Mouse (Mus musculus) MN1 (cell line): ENCODE data around the gene Mettl26.

Experiments used
- DNase-seq: peaks from one replicate; pipeline ENCODE4 v3.0.0-alpha.2; 2016; ENCODE audit warnings: low spot score

Gene Mettl26

DNA sequence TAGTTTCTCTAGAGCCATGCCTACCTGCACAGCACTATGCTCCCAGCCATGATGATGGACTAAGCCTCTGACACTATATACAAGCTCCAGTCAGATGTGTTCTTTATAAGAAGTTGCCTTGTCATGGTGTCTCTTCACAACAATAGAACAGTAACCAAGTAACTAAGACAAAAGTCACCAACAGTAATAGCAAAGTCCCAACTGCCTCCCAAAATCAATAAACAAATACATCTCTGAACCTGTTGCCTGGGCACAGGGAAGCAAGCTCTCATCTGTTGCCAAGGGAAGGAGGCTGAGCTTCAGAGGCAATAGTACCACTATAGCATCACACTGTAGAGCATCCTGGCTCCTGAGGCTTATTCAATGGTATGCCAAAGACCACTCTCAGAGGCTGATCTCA lies 11.9 kb downstream of the Mettl26 start:
- DNase-seq = no peak

DNA sequence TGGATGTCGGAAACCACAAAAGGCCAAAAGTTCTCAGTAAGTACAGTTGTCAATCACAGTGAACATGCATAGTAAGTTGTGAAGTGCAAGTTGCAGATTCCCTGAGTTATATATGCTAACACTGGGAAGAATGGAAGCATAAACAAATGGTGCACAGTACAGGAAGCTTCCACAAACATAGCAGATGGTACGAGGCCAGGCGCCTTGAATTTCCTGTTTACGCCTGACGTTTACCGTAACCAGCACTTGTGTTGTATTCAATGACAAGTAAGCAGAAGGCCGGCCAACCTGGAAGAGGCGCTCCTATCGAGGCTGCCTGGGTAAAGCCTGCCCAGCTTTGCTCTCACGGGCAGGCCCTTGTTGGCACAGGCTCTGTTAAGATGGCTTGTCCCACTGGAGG lies 12.6 kb downstream of the Mettl26 start:
- no peak for DNase-seq

DNA sequence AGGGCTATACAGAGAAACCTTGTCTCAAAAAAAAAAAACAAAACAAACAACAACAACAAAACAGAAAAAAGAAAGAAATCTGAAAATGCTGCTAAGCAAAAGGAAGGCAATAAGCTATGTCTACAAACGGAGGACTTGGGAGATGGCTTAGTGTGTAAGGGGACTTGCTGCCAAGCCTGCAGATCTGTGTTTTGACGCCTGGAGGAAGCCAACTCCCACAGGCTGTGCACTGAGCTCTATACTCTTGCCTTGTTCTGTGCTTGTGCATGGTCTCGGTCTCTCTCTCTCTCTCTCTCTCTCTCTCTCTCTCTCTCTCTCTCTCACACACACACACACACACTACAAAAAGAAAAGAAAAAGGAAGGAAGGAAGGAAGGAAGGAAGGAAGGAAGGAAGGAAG lies 14.0 kb downstream of the Mettl26 start:
- no peak for DNase-seq

DNA sequence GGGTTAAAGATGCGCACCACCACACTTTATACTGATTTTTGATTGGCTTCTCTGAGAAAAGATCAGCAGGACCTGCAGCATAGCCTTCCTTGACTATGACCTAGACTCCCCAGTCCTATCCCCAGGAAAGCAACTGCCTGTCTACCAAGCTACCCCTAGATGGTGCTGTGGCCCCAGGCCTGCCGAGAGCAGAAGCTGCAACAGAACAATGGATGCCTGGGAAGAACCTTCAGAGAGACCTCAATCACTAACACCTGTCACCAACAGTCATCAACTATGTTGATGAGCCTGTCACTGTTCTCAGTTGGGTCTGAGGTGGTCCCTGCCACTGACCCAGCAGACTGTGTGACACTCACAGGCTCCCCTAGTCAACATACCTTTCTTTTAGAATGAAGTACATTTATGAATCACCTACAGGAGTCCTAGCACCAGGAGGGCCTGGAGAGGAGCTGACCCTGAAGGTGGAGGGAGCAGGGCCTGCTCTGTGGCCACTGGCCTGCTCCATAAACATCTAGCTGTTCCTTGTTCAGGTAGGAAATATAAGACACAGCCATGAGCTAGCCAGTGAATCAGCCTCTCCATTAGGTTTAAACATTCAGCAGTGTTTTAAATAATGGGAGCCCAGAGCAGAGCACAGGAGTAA lies 19.2 kb downstream of the Mettl26 start:
- peak; percentile 77 for DNase-seq

DNA sequence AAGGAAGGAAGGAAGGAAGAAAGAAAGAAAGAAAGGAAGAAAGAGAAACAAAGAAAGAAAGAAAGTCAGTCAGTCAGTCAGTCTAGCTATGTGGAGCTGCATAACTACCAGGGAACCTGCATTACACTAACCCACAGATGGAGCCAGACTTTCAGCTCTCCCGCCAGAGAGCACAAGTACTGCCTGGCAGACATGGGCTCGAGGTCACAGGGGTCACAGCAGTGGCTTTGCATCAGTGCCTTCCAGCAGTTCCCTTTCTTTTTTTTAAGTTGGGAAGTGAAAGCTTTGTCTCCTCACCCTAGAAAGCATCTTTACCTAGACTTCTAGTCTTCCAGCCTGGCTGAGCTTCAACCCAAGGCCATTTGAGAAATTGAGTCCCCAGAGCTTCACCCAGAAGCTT lies 20.5 kb downstream of the Mettl26 start:
- no peak for DNase-seq

DNA sequence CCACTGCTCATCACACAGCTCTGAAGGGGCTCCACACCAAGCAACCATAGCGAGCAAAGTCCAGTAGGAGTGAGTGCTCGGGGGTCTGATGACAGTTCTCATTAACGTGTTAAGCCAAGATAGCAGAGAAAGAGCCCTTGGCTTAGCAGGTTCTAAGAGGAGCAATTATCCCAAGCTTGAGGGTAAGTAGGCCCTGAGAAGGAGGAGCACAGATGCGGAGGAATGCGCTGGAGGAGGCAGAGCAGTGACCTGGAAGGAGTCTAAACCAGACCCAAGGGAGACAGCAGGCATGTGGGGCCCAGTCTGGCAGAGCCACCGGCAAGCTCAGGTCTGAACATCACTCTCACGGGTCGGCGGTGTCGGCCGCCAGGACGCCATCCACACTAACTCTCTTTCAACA lies 21.0 kb downstream of the Mettl26 start:
- DNase-seq = no peak

DNA sequence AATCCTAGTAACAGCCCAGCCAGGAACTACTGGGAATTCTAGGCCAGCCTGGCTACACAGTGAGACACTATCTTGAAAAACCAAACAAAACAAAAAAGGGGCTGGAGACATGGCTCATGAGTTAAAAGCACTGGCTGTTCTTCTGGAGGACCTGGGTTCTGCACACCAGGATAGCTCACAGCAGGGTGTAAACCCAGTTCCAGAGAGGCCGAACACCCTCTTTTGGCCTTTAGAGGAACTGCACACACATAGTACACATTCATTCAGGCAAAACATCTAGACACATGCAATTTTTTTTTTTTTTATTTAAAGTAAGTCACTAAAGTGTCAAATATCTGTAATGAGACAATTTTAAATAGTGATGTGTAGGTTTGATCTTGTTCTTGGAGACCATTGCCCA lies 25.3 kb downstream of the Mettl26 start:
- DNase-seq = no peak

DNA sequence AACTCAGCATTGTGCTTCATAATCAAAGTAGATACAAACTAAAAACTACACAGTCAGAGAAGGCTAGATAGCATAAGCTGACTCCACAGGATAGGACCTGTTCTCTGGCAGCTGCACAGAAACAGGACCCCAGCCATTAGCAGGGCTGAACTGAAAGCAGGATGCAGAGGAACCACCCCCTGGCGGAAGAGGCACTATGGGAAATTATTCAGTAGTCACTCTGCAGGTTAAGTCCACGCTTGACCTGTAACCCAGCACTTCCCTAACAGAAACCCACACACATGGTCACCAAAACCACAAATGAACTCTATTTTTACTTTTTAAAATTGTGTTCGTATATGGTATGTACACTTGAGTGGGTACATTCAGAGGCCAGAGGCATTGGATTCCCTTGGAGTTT lies 28.2 kb downstream of the Mettl26 start:
- no peak for DNase-seq

DNA sequence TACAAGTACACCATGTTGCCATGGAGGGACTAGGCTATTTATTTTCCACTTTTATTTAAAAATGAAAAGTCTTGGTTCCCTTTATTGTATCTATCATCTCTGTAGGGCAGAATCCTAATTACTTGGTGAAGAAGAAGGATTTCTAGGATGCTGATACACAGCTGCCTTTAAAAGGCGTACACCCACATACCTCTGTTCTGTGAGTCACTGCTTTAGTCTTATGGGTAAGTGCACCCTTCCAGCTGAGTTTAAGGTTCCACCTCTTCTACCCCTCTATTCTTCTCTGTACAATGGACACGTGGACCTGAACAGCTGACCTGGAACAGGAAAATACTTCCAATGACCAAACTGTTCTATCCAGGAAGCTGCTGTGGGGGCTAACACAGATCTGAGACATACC lies 32.8 kb downstream of the Mettl26 start:
- DNase-seq = no peak

DNA sequence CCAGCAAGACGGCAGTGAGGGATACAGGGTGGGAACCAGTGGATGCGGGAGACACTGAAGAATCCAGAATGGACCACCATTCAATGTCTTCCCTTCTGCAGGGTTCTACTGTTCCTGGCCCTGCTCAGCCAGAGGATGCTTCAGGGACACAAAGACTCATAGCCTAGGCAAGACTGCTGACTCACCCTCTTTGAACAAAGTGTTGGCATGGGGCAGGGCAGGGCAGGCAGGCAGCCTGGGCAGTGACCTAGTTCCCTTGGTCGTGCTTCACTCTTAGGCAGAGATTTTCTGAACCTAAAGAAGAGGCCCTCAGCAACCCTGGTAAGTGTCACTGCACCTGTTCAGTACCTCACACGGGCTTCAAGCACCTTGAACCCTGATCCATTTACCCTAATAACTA lies 36.9 kb downstream of the Mettl26 start:
- DNase-seq = peak; percentile 49

DNA sequence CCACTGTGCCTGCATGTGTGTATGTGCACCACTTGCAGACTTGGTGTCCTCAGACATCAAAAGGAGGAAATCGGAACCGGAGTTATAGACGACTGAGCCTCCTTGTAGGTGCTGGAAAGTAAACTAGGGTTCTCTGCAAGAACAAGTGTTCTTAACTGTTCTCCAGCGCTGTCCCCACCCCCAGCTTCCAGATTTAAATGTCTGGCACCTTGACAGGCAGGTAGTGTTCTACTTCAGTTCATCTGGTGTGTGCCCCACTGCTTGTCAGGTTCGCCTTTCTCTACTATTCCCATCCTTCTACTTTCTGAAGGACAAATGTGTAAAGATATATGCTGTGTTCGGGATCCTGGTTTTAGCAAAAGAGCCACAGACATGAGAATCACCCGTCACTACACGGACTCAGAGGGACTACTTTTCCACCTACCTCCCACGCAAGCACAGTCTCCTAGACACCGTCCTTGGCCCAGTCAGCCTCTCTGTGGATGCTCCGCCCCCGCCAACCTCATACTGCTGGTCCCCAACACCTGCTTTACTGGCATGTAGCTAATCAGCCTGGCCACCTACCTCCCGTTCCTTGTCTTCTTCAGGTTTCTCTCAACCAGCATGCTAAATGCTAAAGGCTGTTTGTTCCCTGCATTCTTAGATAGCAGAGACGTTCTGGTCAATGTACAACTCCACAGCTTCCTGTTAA lies 38.5 kb downstream of the Mettl26 start:
- DNase-seq = no peak

DNA sequence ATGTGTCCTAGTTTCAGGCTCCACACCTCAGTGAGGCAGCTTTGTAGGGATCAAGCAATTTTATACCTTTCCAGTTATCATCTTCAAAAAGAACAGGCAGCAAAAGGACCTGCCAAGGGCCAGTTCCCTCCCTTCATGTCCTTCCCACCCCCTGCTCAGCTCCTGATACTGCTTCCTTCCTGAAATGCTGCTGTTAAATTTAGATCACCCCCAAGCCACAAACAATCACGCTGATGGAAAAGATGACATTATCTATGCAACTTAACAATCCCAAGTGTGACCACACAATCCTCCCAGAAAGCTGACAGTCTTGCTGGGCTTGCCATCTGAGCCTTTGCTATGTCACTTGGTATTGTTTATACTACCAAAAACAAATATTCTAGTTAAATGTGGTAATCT lies 39.0 kb downstream of the Mettl26 start:
- no peak for DNase-seq

DNA sequence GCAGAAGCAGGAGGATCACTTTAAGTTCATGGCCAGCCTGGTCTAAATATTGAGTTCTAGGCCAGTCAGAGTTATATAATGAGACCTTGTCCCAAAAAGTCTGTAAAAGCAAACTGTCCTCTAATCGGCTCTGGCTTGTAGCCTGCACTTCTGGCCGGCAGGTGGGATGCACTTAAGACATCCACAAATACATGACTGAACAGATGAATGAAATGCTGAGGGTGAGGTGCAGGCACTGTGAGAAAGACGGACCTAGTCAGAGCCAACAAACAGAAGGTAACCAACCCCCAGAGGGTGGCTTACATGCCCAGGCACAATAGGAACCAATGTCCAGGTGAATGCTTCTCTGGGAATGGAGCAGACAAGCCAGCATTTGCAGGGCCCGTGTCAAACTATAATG lies 39.4 kb downstream of the Mettl26 start:
- no peak for DNase-seq

DNA sequence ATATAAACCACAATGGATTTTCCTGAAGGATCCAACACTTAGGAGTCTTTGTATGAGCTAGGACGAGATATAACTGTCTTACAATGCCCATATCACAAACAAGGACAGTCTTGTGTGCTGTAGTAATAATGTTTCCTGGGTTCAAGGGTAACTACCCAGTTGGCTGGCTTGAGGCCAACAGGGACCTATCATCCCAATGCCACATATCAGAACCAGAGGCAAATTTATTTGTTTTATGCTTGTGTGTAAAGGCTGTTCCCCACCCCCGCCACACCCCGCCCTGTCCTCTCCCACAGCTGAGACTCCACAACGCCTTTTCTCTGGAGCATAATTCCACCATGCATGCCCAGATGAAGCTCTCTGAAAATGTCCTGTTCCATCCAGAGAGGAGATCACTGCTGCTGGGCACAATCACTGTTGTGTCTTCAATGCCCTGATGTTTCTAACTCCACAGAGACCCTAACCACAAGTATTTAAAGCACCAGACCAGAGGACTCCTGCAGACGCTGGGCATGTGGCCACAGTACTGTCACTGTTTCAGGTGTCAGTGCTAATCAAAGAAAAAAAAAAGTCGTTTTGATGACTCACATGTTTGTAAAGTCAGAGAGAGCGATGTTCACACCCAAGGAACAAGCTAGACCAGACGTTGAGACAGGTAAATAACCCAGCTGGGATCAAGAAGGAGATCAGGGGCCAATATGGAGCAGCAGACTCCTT lies 42.2 kb downstream of the Mettl26 start:
- no peak for DNase-seq

DNA sequence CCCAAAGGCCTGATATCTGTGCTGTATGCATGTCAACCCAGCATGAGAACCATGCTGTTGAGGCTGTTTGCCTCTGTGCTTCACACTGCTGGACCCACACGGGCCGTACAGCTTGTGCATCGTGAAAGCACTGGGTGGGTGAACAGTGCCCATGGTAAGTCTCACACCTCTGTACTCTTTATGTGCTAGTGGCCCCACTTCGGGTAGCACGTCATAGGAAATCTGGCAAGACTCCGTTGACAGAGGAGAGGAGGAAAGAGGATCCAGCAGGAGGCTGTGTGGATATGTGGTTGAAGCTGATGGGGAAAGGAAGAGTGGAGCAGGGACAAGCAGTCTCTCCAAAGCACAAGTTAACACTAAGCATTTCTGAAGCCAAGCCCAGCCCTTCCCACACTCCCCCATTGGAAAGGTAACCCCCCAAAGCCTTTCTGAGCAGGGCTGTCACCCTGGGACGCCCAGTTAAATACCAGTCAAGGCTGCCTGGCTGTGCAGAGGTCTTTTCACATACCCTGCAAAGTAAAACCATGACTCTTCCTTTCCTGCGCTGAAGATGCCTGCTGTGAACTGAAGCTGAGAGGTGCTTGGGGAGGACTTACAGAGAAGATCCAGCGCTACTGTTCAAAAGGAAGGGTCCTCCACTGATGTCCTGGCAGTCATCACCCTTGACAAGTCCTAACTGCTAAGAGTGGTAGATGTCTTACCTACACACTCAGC lies 43.3 kb downstream of the Mettl26 start:
- no peak for DNase-seq

DNA sequence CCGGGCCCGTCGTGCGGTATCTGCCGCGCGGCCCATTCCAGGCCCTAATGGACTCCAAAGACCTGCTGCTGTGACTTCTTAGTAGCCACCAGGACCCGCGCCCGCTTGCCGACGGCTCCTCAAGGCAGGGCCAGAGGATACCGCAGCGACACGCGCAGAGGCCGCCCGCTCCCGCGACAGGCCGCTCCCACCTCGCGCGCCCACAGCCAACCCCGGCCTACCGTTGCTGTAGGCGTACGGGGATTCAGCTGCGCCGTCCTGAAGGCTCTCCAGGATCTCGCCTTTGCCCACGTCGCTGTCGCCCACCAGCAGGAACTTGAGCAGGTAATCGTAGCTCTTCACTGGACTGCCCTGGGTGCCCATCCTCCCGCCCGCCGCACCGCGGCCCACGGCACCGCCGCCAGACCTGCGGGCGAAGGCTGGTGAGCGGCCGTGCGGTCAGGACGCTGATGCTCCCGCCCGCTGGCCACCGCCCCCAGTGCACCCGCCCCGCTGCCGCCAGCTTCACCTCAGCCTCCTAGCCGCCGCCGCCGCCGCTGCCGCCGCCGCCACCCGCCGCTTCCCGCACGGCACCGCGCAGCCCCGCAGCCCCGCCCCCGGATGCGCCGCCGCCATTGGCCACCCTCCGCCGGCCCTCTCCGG lies 44.4 kb downstream of the Mettl26 start, which contains the start of gene Rab40c:
Rab40c (minus strand) TSS at position 584 of the 642 bp plus-strand sequence.
- DNase-seq = peak; percentile 59

DNA sequence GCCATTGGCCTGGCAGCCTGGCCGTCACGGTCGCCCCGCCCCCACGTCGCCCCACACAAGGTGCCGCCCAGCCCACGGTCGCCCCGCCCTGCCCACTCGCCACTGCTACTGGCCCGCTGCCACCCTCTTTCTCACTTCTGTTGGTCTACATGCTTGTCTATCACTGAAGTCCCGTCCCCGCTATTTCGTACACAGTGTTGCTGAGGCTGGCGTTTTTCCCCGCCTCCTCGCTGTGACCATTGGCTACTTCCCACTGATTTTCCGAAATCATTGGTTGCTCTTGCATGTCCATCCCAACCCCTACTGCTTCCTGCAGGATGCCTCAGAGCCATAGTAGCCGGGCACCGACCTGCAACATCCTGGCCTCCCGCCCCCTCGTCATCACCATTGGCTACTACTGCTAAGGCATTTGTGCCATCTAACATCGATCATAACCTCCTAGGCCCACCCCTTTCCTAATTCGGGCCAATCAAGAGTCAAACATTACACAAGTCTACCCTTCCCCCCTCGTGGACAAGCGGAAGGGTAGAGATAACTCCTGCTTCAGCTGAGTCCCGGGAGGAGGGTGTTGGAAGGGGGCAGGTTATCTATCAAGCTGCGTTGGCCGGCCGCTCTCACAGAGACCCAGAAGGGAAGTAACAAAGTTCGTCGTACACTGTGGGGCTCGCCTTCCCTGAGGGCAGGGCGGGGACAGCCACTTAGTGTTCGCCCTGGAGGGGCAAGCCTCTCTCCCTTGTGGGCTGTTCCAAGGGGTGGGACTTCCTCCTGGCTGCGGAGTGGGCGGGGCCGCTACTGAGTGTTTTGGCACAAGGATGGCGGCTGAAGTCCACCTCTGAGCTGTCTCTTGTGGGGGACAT lies 45.1 kb downstream of the Mettl26 start:
- peak; percentile 98 for DNase-seq

DNA sequence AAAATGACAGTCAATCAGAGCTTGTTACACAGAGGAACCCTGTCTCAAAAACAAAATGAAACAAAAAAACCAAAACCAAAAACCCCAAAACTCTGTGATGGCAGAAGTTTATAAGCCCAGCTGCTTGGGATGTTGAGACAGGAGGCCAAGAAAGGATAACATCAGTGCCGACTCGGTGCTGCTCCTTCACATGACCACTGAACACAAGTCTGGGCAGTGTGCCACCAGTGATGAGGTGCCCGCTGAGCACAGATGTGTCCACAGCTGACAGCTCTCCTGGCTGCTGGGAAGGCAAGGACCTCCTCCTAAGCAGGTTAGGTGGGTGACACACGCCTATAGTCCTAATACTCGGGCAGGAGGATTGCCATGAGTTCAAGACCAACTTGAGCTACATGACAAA lies 47.2 kb downstream of the Mettl26 start:
- DNase-seq = peak; percentile 82

DNA sequence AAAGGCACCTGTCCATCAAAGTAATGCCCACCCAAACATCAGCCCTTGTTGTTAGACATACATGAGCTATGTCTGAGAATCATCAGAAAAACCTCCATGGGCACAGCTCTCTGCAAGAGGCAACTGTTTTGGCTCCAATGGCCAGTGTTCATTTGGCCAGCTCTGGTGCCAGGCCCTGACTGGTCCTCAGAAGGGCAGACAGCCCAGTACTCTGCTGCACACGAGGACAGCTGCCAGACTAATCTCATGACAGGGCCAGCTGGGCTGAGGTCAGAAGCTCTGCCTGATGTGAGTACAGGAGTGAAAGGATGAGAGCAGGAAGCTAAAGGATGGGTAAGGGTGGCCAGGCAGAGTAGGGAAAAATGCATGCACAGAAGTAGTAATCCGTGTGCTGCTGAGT lies 50.5 kb downstream of the Mettl26 start:
- peak; percentile 81 for DNase-seq
